Mouse (Mus musculus) thymus, adult 2 months (tissue): ENCODE measurements around the gene Neurl4. TPM values are rescaled to one million over a fixed set of nuclear protein-coding genes. Genes with fewer than 3 reads are reported as not detected.
"Not testable (repeated sequence)": the region's sequence is repeated elsewhere in the genome, so short reads cannot be mapped to it uniquely, and the experiment has no call there.

ENCODE experiments used
- DNase-seq: peaks from one replicate; pipeline ENCODE4 v3.0.0; 2021
- H3K27ac ChIP-seq: fragments of 200-500 bp; 2 replicates; pipeline ENCODE4 v1.5.1; 2012; ENCODE audit warnings: low read length, control low read depth; ENCODE audit not compliant: control insufficient read depth, insufficient read depth
- H3K27me3 ChIP-seq: fragments of 200-500 bp; 2 replicates; pipeline ENCODE4 v1.6.1; 2012; ENCODE audit warnings: mild to moderate bottlenecking, low read length, moderate library complexity, mixed read lengths; ENCODE audit not compliant: control insufficient read depth, insufficient read depth
- H3K36me3 ChIP-seq: fragments of 200-500 bp; 2 replicates; pipeline ENCODE4 v1.6.1; 2012; ENCODE audit warnings: mild to moderate bottlenecking, low read length, moderate library complexity; ENCODE audit not compliant: control insufficient read depth, insufficient read depth
- H3K4me1 ChIP-seq: fragments of 200-500 bp; replicated peaks from 2 replicates; pipeline ENCODE4 v1.6.1; 2012; ENCODE audit warnings: low read length; ENCODE audit not compliant: control insufficient read depth, insufficient read depth
- H3K4me3 ChIP-seq: fragments of 200-500 bp; 2 replicates; pipeline ENCODE4 v1.5.1; 2012; ENCODE audit warnings: mild to moderate bottlenecking, low read length, control low read depth, moderate library complexity; ENCODE audit not compliant: control insufficient read depth, insufficient read depth
- CTCF ChIP-seq: fragments of 200-500 bp; IDR thresholded peaks from 2 replicates; pipeline ENCODE4 v1.5.1; 2012; ENCODE audit warnings: mild to moderate bottlenecking, control low read depth, low read length, moderate library complexity, borderline replicate concordance; ENCODE audit not compliant: control insufficient read depth, poor library complexity, insufficient read depth; ENCODE audit errors: extremely low read depth
- POLR2A ChIP-seq: fragments of 200-500 bp; IDR thresholded peaks from 2 replicates; pipeline ENCODE4 v1.6.1; 2012; ENCODE audit warnings: mild to moderate bottlenecking, low read length, control low read depth, moderate library complexity; ENCODE audit not compliant: control insufficient read depth, poor library complexity, insufficient read depth; ENCODE audit errors: extremely low read depth
- WGBS: fragments of 180-500 bp; shearing (Covaris S2); methylation state at CpG from one replicate; pipeline ENCODE4 v1.1.7; 2018; 5-methylcytosine and 5-hydroxymethylcytosine counted together
- polyA plus RNA-seq: library from polyadenylated mRNA; depleted of rRNA; stranded (reverse); fragments of >200 nt; gene quantifications from 2 replicates; pipeline ENCODE4 v1.2.3, GENCODE M21; 2012

Neurl4 gene
- polyA plus RNA-seq, 1 experiment: 85.3 TPM

DNA sequence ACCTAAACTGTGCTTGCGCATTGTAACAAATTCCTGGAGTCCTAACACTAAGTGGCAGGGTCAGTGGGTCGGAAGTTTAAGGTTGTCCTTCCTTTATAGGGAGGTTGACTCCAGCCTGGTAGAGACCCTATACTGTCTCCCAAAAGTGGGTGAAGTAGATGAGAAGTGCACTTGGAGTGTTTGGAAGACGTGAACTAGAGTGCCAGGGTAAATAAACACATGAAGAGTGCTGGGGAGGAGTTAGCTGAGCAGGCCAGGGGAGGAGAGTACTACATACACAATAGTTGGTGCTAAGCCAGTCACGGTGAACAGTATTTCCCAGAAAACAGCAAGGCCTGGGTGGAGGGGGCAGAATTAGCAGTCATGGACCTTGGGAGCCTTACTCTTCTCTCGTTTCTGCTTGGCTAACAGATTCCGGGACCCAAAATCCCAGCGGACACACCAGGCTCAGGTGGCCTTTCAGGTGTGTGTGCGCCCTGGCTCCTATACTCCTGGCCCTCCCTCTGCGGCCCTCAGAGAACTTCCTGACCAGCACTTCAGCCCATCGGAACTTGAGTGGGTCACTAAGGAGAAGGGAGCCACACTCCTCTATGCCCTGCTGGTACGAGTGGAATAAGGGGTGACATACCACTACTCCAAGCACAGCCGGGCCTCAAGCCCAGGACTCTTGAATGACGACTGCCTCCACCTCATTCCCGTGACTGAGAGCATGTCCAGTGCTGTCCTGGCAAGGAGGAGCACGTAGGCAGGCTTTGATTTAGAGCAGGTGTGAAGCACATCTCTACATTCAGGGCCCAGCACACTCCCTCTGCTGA is 12.1 kb downstream of the Neurl4 start:
- peak overlapping the region; percentile 87; the same call in 1 of the 2 replicates for H3K4me3 ChIP-seq
- no peak for DNase-seq
- WGBS: 88% methylated on average over 15 of the region's 15 CpGs
- H3K27ac ChIP-seq: no peak overlapping the region
- peaks cover 35% of the 10 kb centered on the region for H3K36me3 ChIP-seq
- H3K4me1 ChIP-seq: peaks cover 22% of the 10 kb centered on the region
- TF ChIP-seq CTCF (no peak), POLR2A (no peak)
- H3K27me3 ChIP-seq: no peaks in the 10 kb centered on the region

DNA sequence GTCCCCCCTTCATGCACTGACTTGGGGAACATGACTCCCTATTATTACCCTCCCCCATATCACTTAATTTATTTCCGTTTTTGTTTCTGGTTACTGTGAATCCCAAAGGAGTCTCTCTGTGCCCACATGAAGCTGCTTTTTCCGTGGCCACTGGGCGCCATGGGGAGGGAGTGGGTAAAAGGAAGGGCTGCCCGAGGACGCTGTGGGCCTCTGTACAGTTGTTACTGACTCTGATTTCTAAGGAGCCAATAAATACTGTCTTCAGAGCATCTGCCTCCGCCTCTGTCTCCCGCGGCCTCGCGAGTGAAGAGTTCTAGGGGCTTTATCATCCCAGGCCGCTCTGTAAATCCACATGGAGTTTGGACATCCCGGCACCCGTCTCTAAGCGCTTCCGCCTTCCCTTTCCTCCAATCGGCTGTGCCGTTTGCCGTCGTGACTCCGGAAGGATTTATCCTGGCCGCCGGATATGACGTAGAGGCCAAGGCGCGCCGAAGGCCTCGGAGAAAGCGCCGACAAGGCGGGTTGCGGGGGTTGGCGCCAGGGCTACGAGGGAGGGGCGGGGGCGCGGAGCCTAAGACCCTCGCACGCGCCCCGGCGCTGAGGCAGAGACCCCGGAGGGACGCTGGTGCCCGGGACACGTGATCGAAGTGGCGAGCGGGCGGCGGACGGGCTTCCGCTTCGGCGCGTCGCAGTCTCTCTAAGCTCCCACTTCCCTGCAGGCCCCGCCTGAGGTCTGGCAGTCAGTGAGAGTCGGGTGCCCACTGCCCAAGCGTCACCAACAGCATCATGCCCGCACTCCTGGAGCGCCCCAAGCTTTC is 12.9 kb downstream of the Neurl4 start, which contains the start of gene Gps2:
Gene Gps2 (plus strand): TSS at position 335 of the 818 bp plus-strand sequence.
- peak; percentile 89 for DNase-seq
- peak within 1 kb of the TSS; percentile 87 for H3K4me3 ChIP-seq
- H3K4me1 ChIP-seq: peaks cover 22% of the 10 kb centered on the region
- peak; percentile 59 for TF ChIP-seq POLR2A
- TF ChIP-seq CTCF: no peak
- WGBS: under 1% methylated on average over 61 of the region's 61 CpGs
- no peak within 1 kb of the TSS for H3K27ac ChIP-seq
- peaks cover 35% of the 10 kb centered on the region for H3K36me3 ChIP-seq
- no peaks in the 10 kb centered on the region for H3K27me3 ChIP-seq

DNA sequence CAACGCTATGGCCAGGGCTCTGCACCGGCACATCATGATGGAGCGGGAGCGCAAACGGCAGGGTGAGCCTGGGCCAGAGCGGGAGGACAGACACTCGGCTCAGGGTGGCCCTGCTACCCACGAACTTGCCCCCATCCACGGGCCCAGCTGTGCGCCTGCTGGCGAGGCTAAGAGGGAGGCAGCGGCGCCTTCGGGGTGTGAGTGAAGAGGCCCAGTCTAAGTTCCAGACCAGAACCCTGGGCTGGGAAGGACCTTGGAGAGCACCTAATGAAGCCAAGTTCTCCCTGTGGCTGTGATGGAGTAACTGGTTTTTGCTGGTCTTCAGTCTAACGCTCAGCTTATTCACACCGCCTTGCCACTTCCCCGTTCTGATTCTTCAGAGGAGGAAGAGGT is 13.5 kb downstream of the Neurl4 start:
- H3K36me3 ChIP-seq: peaks cover 36% of the 10 kb centered on the region
- TF ChIP-seq POLR2A: no peak
- TF ChIP-seq CTCF: no peak
- H3K4me1 ChIP-seq: peaks cover 23% of the 10 kb centered on the region
- DNase-seq: no peak
- WGBS: under 1% methylated on average over 17 of the region's 17 CpGs
- no peaks in the 10 kb centered on the region for H3K27me3 ChIP-seq
- peak overlapping the region; percentile 87 for H3K4me3 ChIP-seq
- H3K27ac ChIP-seq: no peak overlapping the region

DNA sequence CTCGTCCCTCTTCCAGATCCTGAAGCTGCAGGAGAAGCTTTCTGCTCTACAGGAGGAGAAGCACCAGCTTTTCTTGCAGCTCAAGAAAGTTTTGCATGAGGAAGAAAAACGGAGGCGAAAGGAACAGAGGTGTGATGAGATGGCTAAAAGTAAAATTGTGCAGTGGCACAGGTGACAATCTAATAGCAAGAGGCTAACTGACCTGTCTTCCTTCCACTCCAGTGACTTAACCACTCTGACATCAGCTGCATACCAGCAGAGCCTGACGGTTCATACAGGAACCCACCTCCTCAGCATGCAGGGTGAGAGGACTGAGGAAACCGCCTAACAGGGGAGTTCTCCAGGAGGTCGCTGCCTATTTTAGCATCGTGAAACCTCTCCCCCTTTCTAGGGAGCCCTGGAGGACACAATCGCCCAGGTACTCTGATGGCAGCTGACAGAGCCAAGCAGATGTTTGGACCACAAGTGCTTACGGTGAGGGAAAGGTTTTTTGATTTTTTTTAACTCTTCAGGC is 14.1 kb downstream of the Neurl4 start:
- no peak for TF ChIP-seq CTCF
- Histone ChIP-seq H3K4me3 (no peak overlapping the region), H3K27me3 (no peaks in the 10 kb centered on the region), H3K36me3 (peaks cover 33% of the 10 kb centered on the region), H3K4me1 (peaks cover 28% of the 10 kb centered on the region), H3K27ac (no peak overlapping the region)
- no peak for DNase-seq
- WGBS: 44% methylated on average over 9 of the region's 9 CpGs

DNA sequence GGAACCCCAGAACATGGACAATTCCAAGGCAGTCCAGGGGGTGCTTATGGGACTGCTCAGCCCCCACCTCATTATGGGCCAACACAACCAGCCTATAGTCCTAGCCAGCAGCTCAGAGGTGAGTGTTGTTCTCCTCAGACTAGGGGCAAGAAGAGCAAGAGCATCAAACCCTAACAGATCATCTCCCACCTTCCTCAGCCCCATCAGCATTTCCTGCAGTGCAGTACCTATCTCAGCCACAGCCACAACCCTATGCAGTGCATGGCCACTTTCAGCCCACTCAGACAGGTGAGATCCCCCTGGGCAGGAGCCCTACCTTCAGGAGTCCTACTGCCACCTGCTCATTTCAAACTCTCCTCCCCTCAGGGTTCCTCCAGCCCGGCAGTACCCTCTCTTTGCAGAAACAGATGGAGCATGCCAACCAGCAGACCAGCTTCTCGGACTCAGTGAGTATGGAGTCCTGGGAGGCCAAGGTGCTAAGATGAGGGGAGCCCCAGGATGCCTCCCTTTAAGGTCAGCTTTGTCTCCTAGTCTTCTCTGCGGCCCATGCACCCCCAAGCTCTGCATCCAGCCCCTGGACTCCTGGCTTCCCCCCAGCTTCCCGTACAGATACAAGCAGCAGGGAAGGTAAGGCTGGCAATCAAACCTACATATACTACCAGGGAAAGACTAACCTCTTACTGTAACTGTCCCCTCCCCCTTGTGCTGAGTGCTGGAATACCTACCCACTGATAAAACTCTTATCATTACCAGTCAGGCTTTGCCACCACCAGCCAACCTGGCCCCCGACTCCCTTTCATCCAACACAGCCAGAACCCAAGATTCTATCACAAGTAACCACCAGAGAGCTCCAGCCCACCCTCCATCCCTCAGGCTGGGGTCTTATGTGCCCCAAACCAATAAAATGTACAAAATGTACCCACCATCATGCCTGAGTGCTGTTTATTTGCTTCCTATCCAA is 15.1 kb downstream of the Neurl4 start:
- TF ChIP-seq POLR2A (no peak), CTCF (no peak)
- H3K27me3 ChIP-seq: no peaks in the 10 kb centered on the region
- peaks cover 33% of the 10 kb centered on the region for H3K36me3 ChIP-seq
- H3K27ac ChIP-seq: no peak overlapping the region
- peaks cover 28% of the 10 kb centered on the region for H3K4me1 ChIP-seq
- DNase-seq: no peak
- WGBS: 87% methylated on average over 5 of the region's 5 CpGs
- H3K4me3 ChIP-seq: no peak overlapping the region

DNA sequence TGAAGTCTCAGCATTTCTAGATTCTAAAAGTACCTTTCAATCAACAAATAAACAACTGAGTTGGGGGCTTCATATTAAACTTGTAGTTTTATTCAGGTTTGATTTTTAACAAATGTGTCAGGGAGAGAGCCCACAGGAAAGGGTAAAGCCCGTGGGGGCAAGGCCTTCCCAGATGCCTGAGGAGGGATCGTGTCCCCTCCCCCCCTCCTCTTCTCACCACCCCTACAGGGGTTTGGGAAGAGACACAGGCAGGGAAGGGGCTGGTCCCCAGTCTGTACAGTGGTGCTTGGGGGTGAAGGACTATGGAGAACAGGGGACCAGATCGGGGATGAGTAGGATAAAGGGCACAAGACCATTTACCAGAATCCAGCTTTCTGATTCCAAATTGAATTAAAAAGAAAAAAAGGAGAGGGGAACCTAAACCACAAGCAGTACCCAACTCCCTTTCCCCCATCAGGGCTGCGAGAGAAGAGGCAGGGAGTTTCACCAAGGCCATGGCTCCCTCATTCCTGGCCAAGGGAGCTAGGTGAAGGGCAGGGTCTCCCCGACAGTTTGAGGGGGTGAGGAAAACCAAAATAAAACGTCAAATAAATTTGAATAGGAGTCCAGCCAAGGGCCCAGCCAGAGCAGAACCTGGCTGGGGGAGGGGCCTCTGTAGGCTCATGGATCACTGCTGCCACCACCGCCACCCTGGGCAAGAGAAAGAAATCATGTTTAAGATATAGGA is 15.9 kb downstream of the Neurl4 start:
- H3K27me3 ChIP-seq, H3K27ac ChIP-seq, DNase-seq, H3K4me3 ChIP-seq: not testable (repeated sequence)
- 75% methylated on average over 7 of the region's 7 CpGs for WGBS
- H3K4me1 ChIP-seq: peaks cover 28% of the 10 kb centered on the region
- peaks cover 33% of the 10 kb centered on the region for H3K36me3 ChIP-seq
